Mouse (Mus musculus) naive thymus-derived CD4-positive, alpha-beta T cell, adult 5 months (primary cell): Measurements from ENCODE around the gene Gm45783. TPM values are rescaled to one million over a fixed set of nuclear protein-coding genes. Genes with fewer than 3 reads are reported as not detected.

Source experiments
- polyA plus RNA-seq: library from polyadenylated mRNA; unstranded; fragments of 100-300 nt; shearing (Covaris generic); gene quantifications from one replicate; pipeline ENCODE4 v1.2.1, GENCODE M21; 2017

Gm45783 gene
- not detected for polyA plus RNA-seq

DNA sequence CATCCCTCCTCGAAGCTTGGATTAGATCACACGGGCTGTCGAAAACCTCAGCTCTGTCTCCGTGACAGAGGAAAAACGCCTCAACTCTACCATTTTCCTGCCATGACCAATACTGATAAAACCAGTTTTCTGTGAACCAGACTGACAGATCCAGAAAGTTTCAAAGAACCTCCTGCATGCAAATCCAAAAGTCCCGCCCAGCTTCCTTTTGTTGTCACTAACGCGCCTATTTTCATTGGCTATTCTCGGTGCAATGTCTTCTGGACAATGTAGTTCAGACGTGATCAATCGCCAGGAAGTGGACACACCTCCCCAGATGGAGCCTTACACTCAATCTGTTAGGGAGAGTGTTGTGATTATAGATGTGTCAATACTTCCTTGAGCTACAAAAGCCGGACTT is at the start of gene Gm45783:
Gm45783 (minus strand) TSS at position 143 of the 400 bp plus-strand sequence.

DNA sequence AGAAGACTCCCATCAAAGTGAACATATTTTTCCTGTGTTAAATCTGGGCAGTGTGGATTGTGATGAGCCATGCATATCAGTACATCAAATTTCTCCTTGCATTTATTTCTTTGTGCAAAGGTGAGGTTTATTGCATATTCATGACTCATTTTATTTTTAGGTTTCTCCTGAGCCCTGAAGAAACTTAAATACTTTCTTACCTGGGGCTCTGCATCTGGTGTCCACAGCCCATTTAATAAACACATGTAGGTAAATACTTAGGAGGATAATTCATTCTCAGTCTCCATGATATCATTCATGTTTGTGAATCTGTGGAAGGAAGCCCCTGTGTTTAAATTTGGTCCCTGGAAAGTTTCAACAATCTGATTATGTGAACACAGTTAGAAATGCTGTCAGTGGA is 25.2 kb upstream of the Gm45783 start, which contains the start of gene Vmn2r31:
Vmn2r31 (minus strand) TSS at position 101 of the 400 bp plus-strand sequence.

DNA sequence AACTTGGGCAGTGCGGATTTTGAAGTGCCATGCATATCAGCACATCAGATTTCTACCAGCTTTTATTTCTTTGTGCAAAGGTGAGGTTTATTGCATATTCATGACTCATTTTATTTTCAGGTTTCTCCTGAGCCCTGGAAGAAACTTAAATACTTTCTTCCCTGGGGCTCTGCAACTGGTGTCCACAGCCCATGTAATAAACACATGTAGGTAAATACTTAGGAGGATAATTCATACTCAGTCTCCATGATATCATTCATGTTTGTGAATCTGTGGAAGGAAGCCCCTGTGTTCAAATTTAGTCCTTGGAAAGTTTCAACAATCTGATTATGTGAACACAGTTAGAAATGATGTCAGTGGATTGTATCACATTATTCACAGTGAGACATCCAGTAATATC is 36.9 kb downstream of the Gm45783 start, which contains the start of gene Vmn2r30:
Vmn2r30 (minus strand) TSS at position 101 of the 400 bp plus-strand sequence.

Other genes with a start within 250 kb of the Gm45783 start
- 16.5 TPM for gene Zfp773, start 237.8 kb downstream of the Gm45783 start, polyA plus RNA-seq
- 2.9 TPM for gene Zfp418, start 203.2 kb downstream of the Gm45783 start, polyA plus RNA-seq
- gene Zfp772, start 164.6 kb downstream of the Gm45783 start, polyA plus RNA-seq = 3.5 TPM
- 0.61 TPM for gene Vmn2r29, start 127.2 kb downstream of the Gm45783 start, polyA plus RNA-seq
- 0.41 TPM for gene Gm45844, start 96.3 kb downstream of the Gm45783 start, polyA plus RNA-seq
- 70.6 TPM for gene Clcn4, start 73.7 kb downstream of the Gm45783 start, polyA plus RNA-seq
- not detected for gene Vmn2r30, start 37.0 kb downstream of the Gm45783 start, polyA plus RNA-seq
- gene Vmn2r31, start 25.1 kb upstream of the Gm45783 start, polyA plus RNA-seq = 0.12 TPM
- not detected for gene Vmn2r32, start 105.4 kb upstream of the Gm45783 start, polyA plus RNA-seq
- gene Vmn2r33, start 192.2 kb upstream of the Gm45783 start, polyA plus RNA-seq = not detected